Mouse (Mus musculus): ENCODE results near the gene Dlg4. TPM values are rescaled to one million over a fixed set of nuclear protein-coding genes. Genes with fewer than 3 reads are reported as not detected.

The Dlg4 gene
- polyA plus RNA-seq, 1 experiment = 442 TPM

GRCm38 (mm10) chr11:69981141-69981762, 35.5 kb upstream of the Dlg4 start, which contains the start of gene Ctdnep1:
Ctdnep1 (plus strand) TSS chr11:69981156.
- under 1% methylated on average over 43 of the region's 43 CpGs for WGBS
- peaks cover 9% of the 10 kb centered on the region for H3K4me1 ChIP-seq (ENCODE audit: control insufficient read depth, insufficient read depth, low read length)

GRCm38 (mm10) chr11:69982225-69982624, 34.5 kb upstream of the Dlg4 start, which contains the start of gene Elp5:
Elp5 (minus strand) TSS chr11:69982517.
- peaks cover 9% of the 10 kb centered on the region for H3K4me1 ChIP-seq (ENCODE audit: control insufficient read depth, insufficient read depth, low read length)
- no peak for TF ChIP-seq CTCF (IDR thresholded peaks at IDR 0.05; ENCODE audit: insufficient read depth, low read depth, low read length)
- TF ChIP-seq POLR2A (IDR thresholded peaks at IDR 0.05; ENCODE audit: insufficient read depth, low read depth, low read length) = no peak
- H3K27ac ChIP-seq (ENCODE audit: insufficient read depth, low read depth, low read length) = peak within 1 kb of the TSS; percentile 64
- WGBS = 46% methylated on average over 8 of the region's 8 CpGs
- peak within 1 kb of the TSS; percentile 89 for H3K4me3 ChIP-seq (ENCODE audit: insufficient read depth, low read depth, low read length)

More at GRCm38 (mm10) chr11:69981141-69981762, 35.5 kb upstream of the Dlg4 start, which contains the start of gene Ctdnep1:
- TF ChIP-seq POLR2A (IDR thresholded peaks at IDR 0.05; ENCODE audit: insufficient read depth, low read depth, low read length) (no peak), CTCF (IDR thresholded peaks at IDR 0.05; ENCODE audit: insufficient read depth, low read depth, low read length) (no peak)
- peak within 1 kb of the TSS; percentile 98 for H3K27ac ChIP-seq (ENCODE audit: insufficient read depth, low read depth, low read length)
- peak within 1 kb of the TSS; percentile 89 for H3K4me3 ChIP-seq (ENCODE audit: insufficient read depth, low read depth, low read length)

- H3K4me3 ChIP-seq (ENCODE audit: insufficient read depth, low read depth, low read length) = no peak overlapping the region
- WGBS = 5% methylated on average over 5 of the region's 5 CpGs
- H3K4me1 ChIP-seq (ENCODE audit: control insufficient read depth, insufficient read depth, low read length) = peaks cover 9% of the 10 kb centered on the region
- no peak for TF ChIP-seq CTCF (IDR thresholded peaks at IDR 0.05; ENCODE audit: insufficient read depth, low read depth, low read length)
- TF ChIP-seq POLR2A (IDR thresholded peaks at IDR 0.05; ENCODE audit: insufficient read depth, low read depth, low read length) = no peak
- no peak overlapping the region for H3K27ac ChIP-seq (ENCODE audit: insufficient read depth, low read depth, low read length)
Observed at GRCm38 (mm10) chr11:69982877-69983276, 33.9 kb upstream of the Dlg4 start.

GRCm38 (mm10) chr11:69983377-69983776, 33.4 kb upstream of the Dlg4 start:
- Histone ChIP-seq H3K4me3 (ENCODE audit: insufficient read depth, low read depth, low read length) (no peak overlapping the region), H3K4me1 (ENCODE audit: control insufficient read depth, insufficient read depth, low read length) (peaks cover 9% of the 10 kb centered on the region), H3K27ac (ENCODE audit: insufficient read depth, low read depth, low read length) (no peak overlapping the region)
- WGBS = 73% methylated on average over 4 of the region's 4 CpGs
- TF ChIP-seq CTCF (IDR thresholded peaks at IDR 0.05; ENCODE audit: insufficient read depth, low read depth, low read length) (no peak), POLR2A (IDR thresholded peaks at IDR 0.05; ENCODE audit: insufficient read depth, low read depth, low read length) (no peak)

- TF ChIP-seq POLR2A (IDR thresholded peaks at IDR 0.05; ENCODE audit: insufficient read depth, low read depth, low read length) = no peak
- TF ChIP-seq CTCF (IDR thresholded peaks at IDR 0.05; ENCODE audit: insufficient read depth, low read depth, low read length) = no peak
- H3K4me1 ChIP-seq (ENCODE audit: control insufficient read depth, insufficient read depth, low read length) = peaks cover 9% of the 10 kb centered on the region
- no peak overlapping the region for H3K4me3 ChIP-seq (ENCODE audit: insufficient read depth, low read depth, low read length)
- no peak overlapping the region for H3K27ac ChIP-seq (ENCODE audit: insufficient read depth, low read depth, low read length)
- WGBS = 88% methylated on average over 8 of the region's 8 CpGs
Observed at GRCm38 (mm10) chr11:69984431-69984830, 32.3 kb upstream of the Dlg4 start.

GRCm38 (mm10) chr11:69989949-69990348, 26.8 kb upstream of the Dlg4 start:
- TF ChIP-seq POLR2A (IDR thresholded peaks at IDR 0.05; ENCODE audit: insufficient read depth, low read depth, low read length) = no peak
- no peak for TF ChIP-seq CTCF (IDR thresholded peaks at IDR 0.05; ENCODE audit: insufficient read depth, low read depth, low read length)
- 88% methylated on average over 8 of the region's 8 CpGs for WGBS

GRCm38 (mm10) chr11:69990850-69991691, 25.7 kb upstream of the Dlg4 start, which contains the start of gene Gabarap:
Gabarap (plus strand) TSS chr11:69991143.
- TF ChIP-seq CTCF (IDR thresholded peaks at IDR 0.05; ENCODE audit: insufficient read depth, low read depth, low read length) = no peak
- TF ChIP-seq POLR2A (IDR thresholded peaks at IDR 0.05; ENCODE audit: insufficient read depth, low read depth, low read length) = no peak
- Histone ChIP-seq H3K27ac (ENCODE audit: insufficient read depth, low read depth, low read length) (peak within 1 kb of the TSS; percentile 97), H3K4me3 (ENCODE audit: insufficient read depth, low read depth, low read length) (peak within 1 kb of the TSS; percentile 69), H3K4me1 (ENCODE audit: control insufficient read depth, insufficient read depth, low read length) (peaks cover 4% of the 10 kb centered on the region; the same call in 1 of the 2 replicates)
- under 1% methylated on average over 40 of the region's 40 CpGs for WGBS

More at GRCm38 (mm10) chr11:69989949-69990348, 26.8 kb upstream of the Dlg4 start:
- peaks cover 4% of the 10 kb centered on the region; the same call in 1 of the 2 replicates for H3K4me1 ChIP-seq (ENCODE audit: control insufficient read depth, insufficient read depth, low read length)
- H3K4me3 ChIP-seq (ENCODE audit: insufficient read depth, low read depth, low read length) = no peak overlapping the region
- H3K27ac ChIP-seq (ENCODE audit: insufficient read depth, low read depth, low read length) = no peak overlapping the region

- peak; percentile 35; the same call in 1 of the 2 replicates for TF ChIP-seq POLR2A (IDR thresholded peaks at IDR 0.05; ENCODE audit: insufficient read depth, low read depth, low read length)
- TF ChIP-seq CTCF (IDR thresholded peaks at IDR 0.05; ENCODE audit: insufficient read depth, low read depth, low read length) = no peak
- H3K4me3 ChIP-seq (ENCODE audit: insufficient read depth, low read depth, low read length) = peak overlapping the region; percentile 69
- peaks cover 4% of the 10 kb centered on the region; the same call in 1 of the 2 replicates for H3K4me1 ChIP-seq (ENCODE audit: control insufficient read depth, insufficient read depth, low read length)
- peak overlapping the region; percentile 43 for H3K27ac ChIP-seq (ENCODE audit: insufficient read depth, low read depth, low read length)
- 0% methylated on average over 15 of the region's 15 CpGs for WGBS
Observed at GRCm38 (mm10) chr11:69991711-69992110, 25.0 kb upstream of the Dlg4 start.
